Mouse (Mus musculus) bone marrow macrophage, adult 2 months (primary cell): ENCODE measurements around the gene Mrpl35.

Experiments
- CTCF ChIP-seq: IDR thresholded peaks from 2 replicates; pipeline ENCODE4 v1.5.1; 2012; ENCODE audit warnings: low read depth, mild to moderate bottlenecking, low read length, moderate library complexity
- POLR2A ChIP-seq: IDR thresholded peaks from 2 replicates; pipeline ENCODE4 v1.6.1; 2012; ENCODE audit warnings: mild to moderate bottlenecking, low read depth, low read length, borderline replicate concordance

- TF ChIP-seq CTCF (no peak), POLR2A (no peak)
Observed at GRCm38 (mm10) chr6:71778016-71778415, 48.8 kb downstream of the Mrpl35 start.
